Mouse (Mus musculus) ES-Bruce4 (cell line): ENCODE measurements around the gene Egflam.

Experiments
- CTCF ChIP-seq: IDR thresholded peaks from one replicate; pipeline ENCODE4 v1.8.1; 2011; ENCODE audit warnings: low read depth, low read length
- POLR2A ChIP-seq: IDR thresholded peaks from one replicate; pipeline ENCODE4 v1.8.1; 2011; ENCODE audit warnings: low read length; ENCODE audit not compliant: insufficient read depth

DNA sequence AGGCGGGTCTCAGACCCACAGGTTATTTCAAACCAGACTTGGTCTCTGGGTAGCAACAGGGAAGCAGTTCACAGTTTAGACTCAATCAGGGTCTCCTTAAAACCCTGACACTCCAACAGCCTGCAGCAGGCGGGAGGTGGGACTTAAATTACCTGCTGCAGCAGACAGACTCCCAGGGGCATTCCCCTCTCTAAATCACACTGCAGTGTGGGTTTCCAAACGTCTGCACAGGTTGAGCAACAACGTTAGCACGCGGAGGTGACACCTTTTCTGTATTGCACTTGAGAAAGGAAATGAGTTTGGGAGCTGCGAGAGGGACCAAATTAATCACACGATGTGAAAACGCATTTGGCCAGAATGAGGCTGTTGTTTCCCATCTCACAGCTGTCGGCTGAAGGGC lies 15.7 kb downstream of the Egflam start:
- no peak for TF ChIP-seq POLR2A
- no peak for TF ChIP-seq CTCF
